Mouse (Mus musculus) spleen, embryonic (tissue): ENCODE results near the gene Olfr1466.

Experiments used
- CTCF ChIA-PET: fragments of 350-600 bp; sonication (Branson Sonifier 250); formaldehyde crosslinking; loops from one replicate; lab custom pipeline; 2022; lab: Charles Lee

Olfr1466 gene

GRCm38 (mm10) chr19:13338562-13338961, at the start of gene Olfr1466:
Gene Olfr1466, plus strand, starts transcription at chr19:13338862.
- CTCF ChIA-PET: no interaction called here

- CTCF ChIA-PET: no interaction called here
Measured at GRCm38 (mm10) chr19:13315441-13315840, 23.2 kb upstream of the Olfr1466 start, which contains the start of gene Olfr1465. Gene Olfr1465, minus strand, starts transcription at chr19:13315541.

- CTCF ChIA-PET: no interaction called here
Measured at GRCm38 (mm10) chr19:13361936-13362335, 23.3 kb downstream of the Olfr1466 start, which contains the start of gene Olfr1467. Gene Olfr1467, plus strand, starts transcription at chr19:13362236.
